Mouse (Mus musculus) adrenal gland, adult 18-20 months (tissue): ENCODE measurements around the gene Cd109. TPM values are rescaled to one million over a fixed set of nuclear protein-coding genes. Genes with fewer than 3 reads are reported as not detected.

Source experiments
- DNase-seq, 2 experiments: peaks; one replicate each; pipeline ENCODE4 v3.0.0; 2021 to 2022; ENCODE audit warnings: low spot score in 2 of 2
- total RNA-seq, 2 experiments: library from RNA; stranded (reverse); gene quantifications; 1 replicate in 1 of 2; 2 replicates in 1 of 2; pipeline ENCODE4 v1.2.3; 2021

Cd109 gene
- total RNA-seq, 2 experiments from 2014 or later: 0.07 to 0.19 TPM

- DNase-seq: no peak
Measured at GRCm38 (mm10) chr9:78641386-78641785, 26.0 kb downstream of the Cd109 start.

GRCm38 (mm10) chr9:78646008-78646777, 30.8 kb downstream of the Cd109 start:
- peak; percentile 48 to 54 for DNase-seq

GRCm38 (mm10) chr9:78648641-78649040, 33.3 kb downstream of the Cd109 start:
- no peak for DNase-seq

- DNase-seq: no peak
Measured at GRCm38 (mm10) chr9:78649398-78649797, 34.1 kb downstream of the Cd109 start.

GRCm38 (mm10) chr9:78657564-78657963, 42.2 kb downstream of the Cd109 start:
- no peak for DNase-seq

GRCm38 (mm10) chr9:78671446-78671985, 56.2 kb downstream of the Cd109 start:
- DNase-seq: no peak

GRCm38 (mm10) chr9:78700691-78701090, 85.3 kb downstream of the Cd109 start:
- peak; percentile 68 to 72 for DNase-seq

- no peak for DNase-seq
Measured at GRCm38 (mm10) chr9:78702509-78703239, 87.3 kb downstream of the Cd109 start.

- DNase-seq: no peak
Measured at GRCm38 (mm10) chr9:78720888-78721798, 105.8 kb downstream of the Cd109 start.

GRCm38 (mm10) chr9:78731931-78732330, 116.6 kb downstream of the Cd109 start:
- DNase-seq: no peak

- no peak for DNase-seq
Measured at GRCm38 (mm10) chr9:78735519-78735918, 120.2 kb downstream of the Cd109 start.

GRCm38 (mm10) chr9:78742012-78742411, 126.7 kb downstream of the Cd109 start:
- no peak for DNase-seq

GRCm38 (mm10) chr9:78750246-78750645, 134.9 kb downstream of the Cd109 start:
- no peak for DNase-seq

Other genes starting within 250 kb of the Cd109 start
- gene Dppa5a, start 247.4 kb upstream of the Cd109 start, total RNA-seq: not detected
- not detected for gene Ooep, start 236.8 kb upstream of the Cd109 start, total RNA-seq
- gene Ddx43, start 219.8 kb upstream of the Cd109 start, total RNA-seq: not detected
- under 1 TPM; 0.66 to 0.90 TPM for gene Cgas, start 172.3 kb upstream of the Cd109 start, total RNA-seq
- 10 to 100 TPM; 27.2 to 29.2 TPM for gene Mto1, start 167.3 kb upstream of the Cd109 start, total RNA-seq
- gene Gm17324, start 166.8 kb upstream of the Cd109 start, total RNA-seq: not detected
- gene Eef1a1, start 126.4 kb upstream of the Cd109 start, total RNA-seq: 1,000 to 10,000 TPM; 6,346 to 6,879 TPM
- gene Slc17a5, start 27.5 kb upstream of the Cd109 start, total RNA-seq: 1 to 10 TPM; 5.2 to 9.8 TPM